Mouse (Mus musculus) CD4-positive, CD25-positive, alpha-beta regulatory T cell (primary cell): ENCODE data around the gene 4930402H24Rik. TPM values are rescaled to one million over a fixed set of nuclear protein-coding genes. Genes with fewer than 3 reads are reported as not detected.

Source experiments
- polyA plus RNA-seq: library from polyadenylated mRNA; unstranded; fragments of 100-300 nt; shearing (Covaris generic); gene quantifications from one replicate; pipeline ENCODE4 v1.2.1, GENCODE M21; 2017

Gene 4930402H24Rik
- 16.5 TPM for polyA plus RNA-seq

GRCm38 (mm10) chr2:130905751-130906583 lies at the start of gene 4930402H24Rik, which contains the start of gene Atrn:
TSS of gene 4930402H24Rik (minus strand) at chr2:130906406.
TSS of gene Atrn (plus strand) at chr2:130906495.

GRCm38 (mm10) chr2:130697153-130697810 lies 208.9 kb downstream of the 4930402H24Rik start, which contains the start of gene Slc4a11:
TSS of gene Slc4a11 (minus strand) at chr2:130697519.

GRCm38 (mm10) chr2:130667559-130667958 lies 238.6 kb downstream of the 4930402H24Rik start, which contains the start of gene Itpa:
TSS of gene Itpa (plus strand) at chr2:130667610.

GRCm38 (mm10) chr2:130664102-130664701 lies 242.0 kb downstream of the 4930402H24Rik start, which contains the start of gene Ddrgk1:
TSS of gene Ddrgk1 (minus strand) at chr2:130664659.

Other genes with a start within 250 kb of the 4930402H24Rik start
- gene Ddrgk1, start 241.7 kb downstream of the 4930402H24Rik start, polyA plus RNA-seq = 160 TPM
- gene Itpa, start 238.8 kb downstream of the 4930402H24Rik start, polyA plus RNA-seq = 49.4 TPM
- gene Slc4a11, start 208.9 kb downstream of the 4930402H24Rik start, polyA plus RNA-seq = 0.14 TPM
- gene Atrn, start 89 bp upstream of the 4930402H24Rik start, polyA plus RNA-seq = 14.3 TPM
- not detected for gene Gfra4, start 136.7 kb upstream of the 4930402H24Rik start, polyA plus RNA-seq
- 0.23 TPM for gene Adam33, start 157.4 kb upstream of the 4930402H24Rik start, polyA plus RNA-seq
- gene Siglec1, start 180.4 kb upstream of the 4930402H24Rik start, polyA plus RNA-seq = 0.13 TPM
- 0.35 TPM for gene Hspa12b, start 220.9 kb upstream of the 4930402H24Rik start, polyA plus RNA-seq
- not detected for gene Gm11037, start 227.1 kb upstream of the 4930402H24Rik start, polyA plus RNA-seq